Mouse (Mus musculus) neural tube, embryonic 14.5 days (tissue): Measurements from ENCODE around the gene Slc22a17. TPM values are rescaled to one million over a fixed set of nuclear protein-coding genes. Genes with fewer than 3 reads are reported as not detected.

ENCODE experiments used
- ATAC-seq: fragments of 200-750 bp; cut with Nextera tagmentation; 2 replicates; pipeline ENCODE4 v1.8.0; 2017; ENCODE audit warnings: low read depth, mild to moderate bottlenecking, moderate TSS enrichment, moderate library complexity
- H3K27ac ChIP-seq: fragments of 300-500 bp; sonication (generic); 2 replicates; pipeline ENCODE4 v1.5.1; 2014; ENCODE audit warnings: low read depth, mild to moderate bottlenecking, control low read depth, low read length, moderate library complexity, mixed read lengths
- H3K27me3 ChIP-seq: fragments of 300-500 bp; sonication (generic); 2 replicates; pipeline ENCODE4 v1.6.1; 2014; ENCODE audit warnings: low read length; ENCODE audit not compliant: control insufficient read depth, insufficient read depth
- H3K36me3 ChIP-seq: fragments of 300-500 bp; sonication (generic); 2 replicates; pipeline ENCODE4 v1.6.1; 2014; ENCODE audit warnings: low read length, mixed read lengths; ENCODE audit not compliant: control insufficient read depth, insufficient read depth
- H3K4me1 ChIP-seq: fragments of 300-500 bp; sonication (generic); 2 replicates; pipeline ENCODE4 v1.6.1; 2014; ENCODE audit warnings: low read length; ENCODE audit not compliant: control insufficient read depth, insufficient read depth
- H3K4me2 ChIP-seq: fragments of 300-500 bp; sonication (generic); 2 replicates; pipeline ENCODE4 v1.6.1; 2014; ENCODE audit warnings: mild to moderate bottlenecking, low read depth, low read length, control low read depth
- H3K4me3 ChIP-seq: fragments of 300-500 bp; sonication (generic); 2 replicates; pipeline ENCODE4 v1.5.1; 2014; ENCODE audit warnings: low read depth, low read length, control low read depth, mixed read lengths
- H3K9ac ChIP-seq: fragments of 300-500 bp; sonication (generic); replicated peaks from 2 replicates; pipeline ENCODE4 v1.6.1; 2014; ENCODE audit warnings: low read depth, mild to moderate bottlenecking, control low read depth, low read length, mixed read lengths
- H3K9me3 ChIP-seq: fragments of 300-500 bp; sonication (generic); 2 replicates; pipeline ENCODE4 v1.6.1; 2016; ENCODE audit warnings: low read length; ENCODE audit not compliant: control insufficient read depth
- WGBS: fragments of 180-500 bp; shearing (Covaris S2); extraction: QIAGEN DNeasy Blood & Tissue Kit; methylation state at CpG from one replicate; pipeline ENCODE4 v1.1.7; 2014; 5-methylcytosine and 5-hydroxymethylcytosine counted together
- polyA plus RNA-seq: library from polyadenylated mRNA; unstranded; fragments of >200 nt; fragmentation: Nextera tagmentation; extraction: Ambion mirVana; gene quantifications from 2 replicates; pipeline ENCODE4 v1.2.1, GENCODE M21; 2014

Slc22a17 gene
- polyA plus RNA-seq, 1 experiment from 2014 or later, result 122 TPM

DNA sequence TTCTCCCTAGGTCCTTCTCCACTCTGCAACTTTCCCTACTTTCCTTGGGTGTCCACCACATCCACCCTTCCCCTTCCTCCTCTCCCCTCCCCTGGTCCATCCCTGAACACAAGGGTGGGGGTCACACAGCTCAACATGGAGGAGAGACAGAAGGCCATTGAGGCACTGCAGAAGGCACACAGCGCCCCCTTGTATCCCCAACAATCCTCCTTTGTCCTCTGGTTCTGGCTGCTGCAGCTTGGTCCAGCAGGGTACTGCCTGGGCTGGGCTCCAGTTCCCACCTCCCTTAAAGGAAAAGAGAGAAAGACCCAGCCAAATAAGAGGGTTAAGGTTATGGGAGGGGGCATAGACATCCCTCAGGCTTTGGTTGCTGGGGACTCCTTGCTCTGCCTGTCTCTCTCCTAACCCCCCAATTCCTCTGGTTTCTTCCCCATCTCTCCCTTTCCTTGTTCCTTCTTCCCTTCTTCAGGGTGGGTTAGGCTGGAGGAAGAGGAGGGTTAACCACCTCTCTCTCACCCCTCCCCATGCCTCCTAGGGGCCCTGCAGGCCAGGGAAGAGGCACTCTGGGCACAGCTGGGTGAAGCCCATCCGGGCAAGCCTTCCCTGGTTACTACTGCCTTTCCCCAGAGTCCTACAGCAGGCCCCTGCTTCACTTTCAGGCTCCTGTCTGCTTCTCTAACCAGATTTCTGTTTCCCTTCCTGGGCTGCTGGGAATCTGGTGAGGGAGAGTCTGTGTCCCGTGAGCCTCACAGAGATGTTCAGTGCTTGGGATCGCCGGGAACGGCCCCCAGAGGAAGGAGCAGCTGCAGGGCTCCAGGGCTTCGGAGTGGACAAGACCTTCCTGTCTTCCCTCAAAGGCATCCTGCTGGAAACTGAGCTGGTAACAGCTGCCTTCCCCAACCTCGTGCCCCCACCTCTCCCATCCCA is 23.2 kb upstream of the Slc22a17 start, which contains the start of gene Cmtm5:
Gene Cmtm5, plus strand, starts transcription at position 358 of the 927 bp plus-strand sequence.
- Histone ChIP-seq H3K36me3 (no peaks in the 10 kb centered on the region), H3K9ac (0 out of 2 replicates have a peak within 1 kb of the TSS, but pooled peaks have one; percentile 21), H3K9me3 (no peaks in the 10 kb centered on the region), H3K27ac (peak within 1 kb of the TSS; percentile 55), H3K4me2 (peak within 1 kb of the TSS; percentile 8; the same call in 1 of the 2 replicates), H3K4me3 (no peak within 1 kb of the TSS), H3K4me1 (0 out of 2 replicates have a peak, but pooled peaks cover 7% of the 10 kb centered on the region), H3K27me3 (no peaks in the 10 kb centered on the region)
- 20% methylated on average over 8 of the region's 8 CpGs for WGBS
- ATAC-seq, result peak; percentile 39; the same call in 1 of the 2 replicates

GRCm38 (mm10) chr14:54932645-54933150 is 19.8 kb upstream of the Slc22a17 start, which contains the start of gene Il25:
Gene Il25, plus strand, starts transcription at chr14:54932695.
- H3K9ac ChIP-seq, result no peak within 1 kb of the TSS
- H3K9me3 ChIP-seq, result no peaks in the 10 kb centered on the region
- H3K27ac ChIP-seq, result no peak within 1 kb of the TSS
- H3K27me3 ChIP-seq, result no peaks in the 10 kb centered on the region
- ATAC-seq, result peak; percentile 38; the same call in 1 of the 2 replicates
- no peak within 1 kb of the TSS for H3K4me3 ChIP-seq
- 0 out of 2 replicates have a peak, but pooled peaks cover 7% of the 10 kb centered on the region for H3K4me1 ChIP-seq
- H3K36me3 ChIP-seq, result no peaks in the 10 kb centered on the region
- 22% methylated on average over 6 of the region's 6 CpGs for WGBS
- no peak within 1 kb of the TSS for H3K4me2 ChIP-seq

GRCm38 (mm10) chr14:54930431-54930830 is 17.5 kb upstream of the Slc22a17 start:
- Histone ChIP-seq H3K27ac (no peak overlapping the region), H3K4me1 (peaks cover 4% of the 10 kb centered on the region; the same call in 1 of the 2 replicates), H3K9ac (no peak overlapping the region), H3K4me2 (no peak overlapping the region), H3K9me3 (no peaks in the 10 kb centered on the region), H3K27me3 (no peaks in the 10 kb centered on the region), H3K4me3 (no peak overlapping the region), H3K36me3 (no peaks in the 10 kb centered on the region)
- WGBS, result 14% methylated on average over 2 of the region's 2 CpGs
- no peak for ATAC-seq

- H3K27ac ChIP-seq, result no peak overlapping the region
- peaks cover 8% of the 10 kb centered on the region; the same call in 1 of the 2 replicates for H3K4me1 ChIP-seq
- H3K36me3 ChIP-seq, result no peaks in the 10 kb centered on the region
- 79% methylated on average over 5 of the region's 5 CpGs for WGBS
- no peaks in the 10 kb centered on the region for H3K9me3 ChIP-seq
- H3K9ac ChIP-seq, result no peak overlapping the region
- ATAC-seq, result no peak
- H3K4me2 ChIP-seq, result no peak overlapping the region
- no peaks in the 10 kb centered on the region for H3K27me3 ChIP-seq
- H3K4me3 ChIP-seq, result no peak overlapping the region
These were observed 16.9 kb upstream of the Slc22a17 start for GRCm38 (mm10) chr14:54929801-54930200.

GRCm38 (mm10) chr14:54927296-54927695 is 14.4 kb upstream of the Slc22a17 start:
- peak overlapping the region; percentile 44; the same call in 1 of the 2 replicates for H3K4me3 ChIP-seq
- 15% methylated on average over 7 of the region's 7 CpGs for WGBS

GRCm38 (mm10) chr14:54926401-54927158 is 13.6 kb upstream of the Slc22a17 start:
- H3K9me3 ChIP-seq, result no peaks in the 10 kb centered on the region; the same call in 1 of the 2 replicates
- peak overlapping the region; percentile 72 for H3K9ac ChIP-seq
- 1% methylated on average over 34 of the region's 58 CpGs for WGBS
- peak overlapping the region; percentile 52 for H3K27ac ChIP-seq
- no peaks in the 10 kb centered on the region for H3K36me3 ChIP-seq
- peak; percentile 70 for ATAC-seq
- H3K4me1 ChIP-seq, result peaks cover 8% of the 10 kb centered on the region; the same call in 1 of the 2 replicates
- peak overlapping the region; percentile 98 for H3K4me2 ChIP-seq
- no peaks in the 10 kb centered on the region for H3K27me3 ChIP-seq
- peak overlapping the region; percentile 44 for H3K4me3 ChIP-seq

More at GRCm38 (mm10) chr14:54927296-54927695, 14.4 kb upstream of the Slc22a17 start:
- H3K27me3 ChIP-seq, result no peaks in the 10 kb centered on the region
- H3K4me1 ChIP-seq, result peaks cover 8% of the 10 kb centered on the region; the same call in 1 of the 2 replicates
- ATAC-seq, result no peak
- H3K9me3 ChIP-seq, result no peaks in the 10 kb centered on the region
- no peaks in the 10 kb centered on the region for H3K36me3 ChIP-seq
- H3K27ac ChIP-seq, result peak overlapping the region; percentile 52
- peak overlapping the region; percentile 98 for H3K4me2 ChIP-seq
- H3K9ac ChIP-seq, result no peak overlapping the region

GRCm38 (mm10) chr14:54925349-54926342 is 12.7 kb upstream of the Slc22a17 start, which contains the start of gene Efs:
Gene Efs, minus strand, starts transcription at chr14:54926126.
- Histone ChIP-seq H3K9me3 (no peaks in the 10 kb centered on the region; the same call in 1 of the 2 replicates), H3K4me1 (peaks cover 8% of the 10 kb centered on the region; the same call in 1 of the 2 replicates), H3K27me3 (no peaks in the 10 kb centered on the region), H3K9ac (peak within 1 kb of the TSS; percentile 72), H3K4me3 (peak within 1 kb of the TSS; percentile 44), H3K36me3 (no peaks in the 10 kb centered on the region), H3K27ac (peak within 1 kb of the TSS; percentile 52), H3K4me2 (peak within 1 kb of the TSS; percentile 98)
- peak; percentile 58 for ATAC-seq
- 2% methylated on average over 57 of the region's 57 CpGs for WGBS
